Mouse (Mus musculus): ENCODE data around the gene Olfr1199.

The Olfr1199 gene

DNA sequence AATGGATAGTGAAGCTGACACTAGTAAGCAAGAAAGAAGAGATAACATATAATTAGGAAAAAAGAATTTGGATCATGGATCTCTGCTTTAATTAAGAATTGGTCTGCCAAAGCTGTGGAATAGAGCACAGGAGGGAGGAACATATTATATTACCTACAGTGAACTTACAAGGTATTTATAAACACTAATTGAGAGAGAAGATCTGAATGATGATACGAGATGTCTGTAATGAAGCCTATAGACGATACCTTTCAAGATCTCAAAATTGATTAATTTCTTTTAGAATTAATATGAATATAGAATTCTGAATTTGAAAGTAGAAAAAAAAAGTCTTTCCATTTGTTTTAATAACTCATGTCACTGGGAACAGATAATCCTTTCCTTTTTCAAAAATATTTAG lies at the start of gene Olfr1199:
TSS of gene Olfr1199 (minus strand) at position 101 of the 400 bp plus-strand sequence.
- in situ Hi-C loops (cut with MseI, MboI) = no loop called here

DNA sequence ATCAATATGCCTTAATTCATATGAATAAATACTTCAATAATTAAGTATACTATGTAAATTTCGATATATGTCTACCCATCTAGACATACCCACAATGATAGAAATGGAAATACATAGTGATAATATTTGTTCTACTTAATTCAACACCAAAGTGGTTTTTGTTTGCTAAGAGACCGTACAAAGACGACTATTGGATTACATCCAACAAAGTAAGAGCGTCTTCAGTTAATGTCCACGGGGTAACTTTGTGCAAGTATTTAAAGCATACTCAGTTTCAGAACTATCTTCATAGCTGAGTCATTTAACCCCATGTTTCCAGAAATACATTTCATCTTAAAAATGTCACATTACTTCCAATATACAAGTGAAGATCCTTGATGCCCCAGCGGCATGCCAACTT lies 32.5 kb upstream of the Olfr1199 start, which contains the start of gene Olfr1201:
TSS of gene Olfr1201 (plus strand) at position 301 of the 400 bp plus-strand sequence.
- in situ Hi-C loops (cut with MseI, MboI) = no loop called here

DNA sequence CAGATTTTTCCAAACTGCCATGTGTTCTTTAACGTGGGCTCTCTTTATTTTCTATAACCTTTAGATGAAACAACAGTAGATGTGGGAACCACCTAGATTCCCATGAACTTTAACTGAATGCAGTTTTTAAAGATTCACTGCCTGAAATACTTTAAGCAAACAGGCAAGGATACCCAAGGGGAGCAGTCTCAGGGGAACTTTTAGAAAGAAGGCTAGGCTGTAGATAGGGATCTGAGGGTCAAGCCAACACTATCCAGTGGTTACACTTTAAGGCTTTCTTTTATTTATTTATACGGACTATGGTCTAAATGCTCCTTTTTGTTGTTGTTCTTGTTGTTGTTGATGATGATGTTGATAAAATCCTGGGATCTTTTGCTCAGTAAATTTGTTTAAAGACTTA lies 10.1 kb upstream of the Olfr1199 start, which contains the start of gene Olfr1200:
TSS of gene Olfr1200 (minus strand) at position 101 of the 400 bp plus-strand sequence.
- in situ Hi-C loops (cut with MseI, MboI) = no loop called here

DNA sequence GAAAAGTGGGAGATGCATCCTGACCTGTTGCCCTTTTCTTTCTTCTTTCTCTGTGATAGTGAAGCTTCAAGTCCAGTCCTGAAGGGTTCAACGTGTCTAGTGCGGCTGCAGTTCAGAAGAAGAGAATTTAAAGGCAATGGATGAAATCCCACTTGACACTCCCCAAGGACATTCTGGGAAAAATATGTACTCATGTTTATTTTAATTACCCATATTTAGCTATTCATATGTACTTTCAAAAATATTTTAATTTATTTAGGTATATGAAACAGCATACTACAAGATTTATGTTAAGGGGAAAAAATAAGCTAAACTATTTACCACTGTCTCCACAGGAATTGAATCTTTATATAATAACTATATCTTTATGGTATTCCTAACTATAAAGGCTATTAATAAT lies 9.0 kb downstream of the Olfr1199 start, which contains the start of gene Olfr1198:
TSS of gene Olfr1198 (minus strand) at position 101 of the 400 bp plus-strand sequence.
- in situ Hi-C loops (cut with MseI, MboI) = no loop called here

DNA sequence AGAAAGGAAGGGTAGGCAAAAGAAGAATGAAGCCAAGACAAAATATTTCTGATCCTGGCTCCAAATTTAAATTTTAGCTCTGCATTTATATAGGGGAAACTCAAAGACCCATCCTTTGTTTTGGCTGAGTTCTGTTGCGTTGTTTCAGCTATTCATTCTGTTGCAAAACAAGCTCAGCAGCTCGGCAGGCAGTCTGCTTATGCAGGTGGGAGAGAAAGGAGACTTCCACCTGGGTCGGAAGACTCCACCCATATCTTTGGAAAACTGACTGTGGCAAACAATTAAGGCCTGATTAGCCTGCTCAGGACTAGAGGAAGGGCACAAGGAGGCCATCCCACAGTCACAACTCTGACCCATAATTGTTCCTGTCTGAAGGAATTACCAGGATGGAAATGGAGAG lies 16.9 kb downstream of the Olfr1199 start:
- in situ Hi-C loops (cut with MseI, MboI) = no loop called here

DNA sequence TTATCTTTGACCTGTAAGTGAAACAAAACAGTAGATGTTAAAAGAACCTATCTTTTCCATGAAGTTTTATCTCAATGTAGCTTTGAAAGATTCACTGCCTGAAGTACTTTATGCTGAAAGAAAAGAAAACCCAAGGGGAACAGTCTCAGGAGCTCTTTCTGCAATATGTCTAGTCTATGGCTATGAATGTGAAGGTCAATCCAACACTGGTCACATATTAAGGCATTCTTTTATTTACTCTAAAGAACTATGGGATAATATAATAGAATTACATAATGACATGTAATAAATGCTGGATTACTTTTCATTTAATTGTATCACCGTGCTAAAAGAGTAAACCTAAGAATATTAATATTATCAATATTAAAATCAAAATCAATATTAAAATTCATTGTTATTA lies 28.0 kb downstream of the Olfr1199 start, which contains the start of gene Olfr1197:
TSS of gene Olfr1197 (minus strand) at position 101 of the 400 bp plus-strand sequence.
- in situ Hi-C loops (cut with MseI, MboI) = no loop called here

DNA sequence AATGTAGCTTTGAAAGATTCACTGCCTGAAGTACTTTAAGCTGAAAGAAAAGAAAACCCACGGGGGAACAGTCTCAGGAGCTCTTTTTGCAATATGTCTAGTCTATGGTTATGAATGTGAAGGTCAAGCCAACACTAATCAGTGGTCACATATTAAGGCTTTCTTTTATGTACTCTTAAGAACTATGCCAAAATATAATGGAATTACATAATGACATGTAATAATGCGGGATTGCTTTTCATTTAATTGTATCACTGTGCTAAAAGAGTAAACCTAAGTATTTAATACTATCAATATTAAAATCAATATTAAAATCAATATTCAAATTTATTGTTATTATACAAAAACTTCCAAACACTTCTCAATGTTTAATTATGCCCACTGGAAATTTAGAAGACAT lies 55.8 kb downstream of the Olfr1199 start, which contains the start of gene Olfr1196:
TSS of gene Olfr1196 (minus strand) at position 101 of the 400 bp plus-strand sequence.
- in situ Hi-C loops (cut with MseI, MboI) = no loop called here

Measured in mouse trophoblast stem cell (cell line).